Mouse (Mus musculus) stomach, postnatal 0 days (tissue): ENCODE results near the gene Card9. TPM values are rescaled to one million over a fixed set of nuclear protein-coding genes. Genes with fewer than 3 reads are reported as not detected.

Experiments
- ATAC-seq: fragments of 200-750 bp; cut with Nextera tagmentation; 2 replicates; pipeline ENCODE4 v1.8.0; 2017; ENCODE audit not compliant: low FRiP score, low TSS enrichment
- DNase-seq: peaks from one replicate; pipeline ENCODE4 v3.0.0-alpha.2; 2016; ENCODE audit warnings: low spot score
- H3K27ac ChIP-seq: fragments of 300-500 bp; sonication (generic); replicated peaks from 2 replicates; pipeline ENCODE4 v1.5.1; 2014; ENCODE audit warnings: mild to moderate bottlenecking, control low read depth
- H3K27me3 ChIP-seq: fragments of 300-500 bp; sonication (generic); 2 replicates; pipeline ENCODE4 v1.6.1; 2014; ENCODE audit warnings: low read length; ENCODE audit not compliant: control insufficient read depth, insufficient read depth
- H3K36me3 ChIP-seq: fragments of 300-500 bp; sonication (generic); 2 replicates; pipeline ENCODE4 v1.6.1; 2014; ENCODE audit warnings: low read length, mixed read lengths; ENCODE audit not compliant: control insufficient read depth, insufficient read depth
- H3K4me1 ChIP-seq: fragments of 300-500 bp; sonication (generic); replicated peaks from 2 replicates; pipeline ENCODE4 v1.6.1; 2014; ENCODE audit warnings: antibody characterized with exemption; ENCODE audit not compliant: control insufficient read depth, insufficient read depth
- H3K4me2 ChIP-seq: fragments of 300-500 bp; sonication (generic); replicated peaks from 2 replicates; pipeline ENCODE4 v1.6.1; 2014; ENCODE audit warnings: low read depth, mild to moderate bottlenecking, control low read depth, moderate library complexity
- H3K4me3 ChIP-seq: fragments of 300-500 bp; sonication (generic); 2 replicates; pipeline ENCODE4 v1.5.1; 2014; ENCODE audit warnings: low read depth, low read length, control low read depth
- H3K9ac ChIP-seq: fragments of 300-500 bp; sonication (generic); 2 replicates; pipeline ENCODE4 v1.6.1; 2014; ENCODE audit warnings: mild to moderate bottlenecking, low read length, control low read depth, mixed read lengths
- H3K9me3 ChIP-seq: fragments of 300-500 bp; sonication (generic); 2 replicates; pipeline ENCODE4 v1.6.1; 2016; ENCODE audit warnings: low read length; ENCODE audit not compliant: control insufficient read depth
- CTCF ChIP-seq: IDR thresholded peaks from 2 replicates; pipeline ENCODE4 v1.5.1; 2016; ENCODE audit warnings: antibody characterized with exemption, low read depth, mild to moderate bottlenecking, moderate library complexity
- EP300 ChIP-seq: optimal IDR thresholded peaks from 2 replicates; pipeline ENCODE3; 2016; ENCODE audit warnings: antibody characterized with exemption
- WGBS: fragments of 180-500 bp; shearing (Covaris S2); extraction: QIAGEN DNeasy Blood & Tissue Kit; methylation state at CpG from one replicate; pipeline ENCODE4 v1.1.7; 2014; 5-methylcytosine and 5-hydroxymethylcytosine counted together
- polyA plus RNA-seq: library from polyadenylated mRNA; unstranded; fragments of >200 nt; fragmentation: Nextera tagmentation; extraction: Ambion mirVana; gene quantifications from 2 replicates; pipeline ENCODE4 v1.2.1, GENCODE M21; 2015

The Card9 gene
- polyA plus RNA-seq, 1 experiment from 2014 or later, result 0.55 TPM

GRCm38 (mm10) chr2:26353066-26353980 is 7.4 kb downstream of the Card9 start:
- DNase-seq (no peak), ATAC-seq (no peak)
- Histone ChIP-seq H3K36me3 (no peaks in the 10 kb centered on the region), H3K27me3 (no peaks in the 10 kb centered on the region), H3K27ac (no peak overlapping the region), H3K9me3 (no peaks in the 10 kb centered on the region), H3K4me2 (peak overlapping the region; percentile 99), H3K4me1 (no peaks in the 10 kb centered on the region; the same call in 1 of the 2 replicates), H3K4me3 (peak overlapping the region; percentile 79; the same call in 1 of the 2 replicates), H3K9ac (no peak overlapping the region)
- TF ChIP-seq EP300 (no peak), CTCF (no peak)
- 85% methylated on average over 11 of the region's 11 CpGs for WGBS

GRCm38 (mm10) chr2:26352291-26352910 is 8.3 kb downstream of the Card9 start:
- H3K4me3 ChIP-seq, result peak overlapping the region; percentile 79
- DNase-seq (peak; percentile 60), ATAC-seq (peak; percentile 12; the same call in 1 of the 2 replicates)
- TF ChIP-seq EP300 (no peak), CTCF (no peak)
- no peaks in the 10 kb centered on the region for H3K36me3 ChIP-seq
- peak overlapping the region; percentile 99 for H3K4me2 ChIP-seq
- H3K27me3 ChIP-seq, result no peaks in the 10 kb centered on the region
- H3K4me1 ChIP-seq, result no peaks in the 10 kb centered on the region; the same call in 1 of the 2 replicates
- 0 out of 2 replicates have a peak overlapping the region, but pooled peaks have one; percentile 40 for H3K27ac ChIP-seq
- WGBS, result 3% methylated on average over 36 of the region's 36 CpGs
- H3K9ac ChIP-seq, result peak overlapping the region; percentile 96
- no peaks in the 10 kb centered on the region for H3K9me3 ChIP-seq

- 2% methylated on average over 62 of the region's 62 CpGs for WGBS
These were observed 9.1 kb downstream of the Card9 start, which contains the start of gene Dnlz for GRCm38 (mm10) chr2:26351358-26352290. Dnlz (minus strand) TSS chr2:26352110.

DNA sequence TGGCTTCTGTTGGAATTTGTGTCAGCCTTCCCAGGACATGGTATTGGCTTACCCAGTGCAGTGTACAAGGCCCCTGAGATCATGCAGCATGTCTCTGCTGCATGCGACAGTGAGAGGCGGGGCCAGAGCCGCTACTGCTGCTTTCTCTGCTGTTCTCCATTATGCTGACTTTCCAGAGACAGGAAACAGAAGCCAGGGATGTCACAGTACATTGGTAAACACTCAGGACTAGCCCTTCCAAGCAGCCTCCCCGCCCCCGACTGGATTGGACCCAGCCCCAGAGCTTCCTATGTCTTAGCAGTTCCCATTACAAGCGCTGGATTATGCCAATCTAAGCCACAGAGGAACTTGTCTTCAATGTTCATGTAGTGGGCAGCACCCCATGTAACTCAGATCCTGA is 12.5 kb downstream of the Card9 start:
- Histone ChIP-seq H3K27ac (peak overlapping the region; percentile 35; the same call in 1 of the 2 replicates), H3K9ac (no peak overlapping the region), H3K4me3 (no peak overlapping the region), H3K9me3 (no peaks in the 10 kb centered on the region), H3K4me2 (no peak overlapping the region), H3K4me1 (no peaks in the 10 kb centered on the region; the same call in 1 of the 2 replicates), H3K36me3 (peaks cover 5% of the 10 kb centered on the region; the same call in 1 of the 2 replicates), H3K27me3 (no peaks in the 10 kb centered on the region)
- TF ChIP-seq CTCF, result no peak
- no peak for TF ChIP-seq EP300
- WGBS, result 43% methylated on average over 6 of the region's 6 CpGs
- DNase-seq, result no peak
- no peak for ATAC-seq

More at GRCm38 (mm10) chr2:26351358-26352290, 9.1 kb downstream of the Card9 start, which contains the start of gene Dnlz:
- DNase-seq (peak; percentile 93), ATAC-seq (peak; percentile 80)
- Histone ChIP-seq H3K4me3 (peak within 1 kb of the TSS; percentile 79), H3K36me3 (no peaks in the 10 kb centered on the region), H3K4me1 (no peaks in the 10 kb centered on the region; the same call in 1 of the 2 replicates), H3K9me3 (no peaks in the 10 kb centered on the region), H3K9ac (peak within 1 kb of the TSS; percentile 96), H3K4me2 (peak within 1 kb of the TSS; percentile 99), H3K27ac (peak within 1 kb of the TSS; percentile 87), H3K27me3 (no peaks in the 10 kb centered on the region)
- peak; percentile 85 for TF ChIP-seq CTCF
- TF ChIP-seq EP300, result no peak
